Mouse (Mus musculus): ENCODE measurements around the gene Dbp. TPM values are rescaled to one million over a fixed set of nuclear protein-coding genes. Genes with fewer than 3 reads are reported as not detected.

Gene Dbp
- total RNA-seq, 2 experiments from 2014 or later: 8.8 to 105 TPM

GRCm38 (mm10) chr7:45721642-45722347 is 16.9 kb downstream of the Dbp start:
- no peak overlapping the region for H3K4me3 ChIP-seq
- intact Hi-C loops (cut with DNase I): no loop called here
- DNase-seq: peak; percentile 42
- peak overlapping the region; percentile 79 for H3K27ac ChIP-seq
- TF ChIP-seq CTCF (IDR thresholded peaks at IDR 0.05): no peak

GRCm38 (mm10) chr7:45722348-45722713 is 17.4 kb downstream of the Dbp start:
- TF ChIP-seq CTCF (IDR thresholded peaks at IDR 0.05): peak; percentile 20; the same call in 1 of the 2 replicates
- DNase-seq: peak; percentile 81
- intact Hi-C loops (cut with DNase I): no loop called here
- Histone ChIP-seq H3K4me3 (no peak overlapping the region), H3K27ac (peak overlapping the region; percentile 79)

GRCm38 (mm10) chr7:45723301-45723700 is 18.4 kb downstream of the Dbp start:
- Histone ChIP-seq H3K4me3 (no peak overlapping the region), H3K27ac (no peak overlapping the region)
- no peak for DNase-seq
- TF ChIP-seq CTCF (IDR thresholded peaks at IDR 0.05): no peak
- intact Hi-C loops (cut with DNase I): no loop called here

DNA sequence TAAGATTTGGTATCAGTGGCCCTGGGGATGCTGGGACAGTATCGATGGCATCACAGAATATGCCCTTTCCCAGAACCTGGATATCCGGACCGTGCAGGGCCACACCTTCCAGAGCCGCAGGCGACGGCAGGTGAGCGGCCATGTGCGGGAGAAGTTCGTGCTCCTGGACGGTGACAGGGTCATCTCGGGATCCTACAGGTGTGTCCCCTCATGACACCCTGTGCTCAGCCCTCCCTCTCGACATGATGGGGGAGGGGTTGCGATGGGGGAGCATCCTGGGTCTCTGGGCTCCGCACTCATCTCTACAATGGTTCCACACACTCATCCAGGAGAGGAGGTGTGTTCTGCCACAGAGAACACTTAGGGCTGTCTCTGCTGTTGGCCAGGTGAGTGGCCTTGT is 18.9 kb downstream of the Dbp start:
- intact Hi-C loops (cut with DNase I): no loop called here
- no peak for DNase-seq
- TF ChIP-seq CTCF (IDR thresholded peaks at IDR 0.05): no peak
- no peak overlapping the region for H3K27ac ChIP-seq
- H3K4me3 ChIP-seq: no peak overlapping the region

- no peak for DNase-seq
- TF ChIP-seq CTCF (IDR thresholded peaks at IDR 0.05): no peak
- Histone ChIP-seq H3K27ac (no peak overlapping the region), H3K4me3 (no peak overlapping the region)
- intact Hi-C loops (cut with DNase I): no loop called here
These were observed 20.3 kb downstream of the Dbp start for GRCm38 (mm10) chr7:45725151-45725550.

- no peak for DNase-seq
- intact Hi-C loops (cut with DNase I): no loop called here
- no peak for TF ChIP-seq CTCF (IDR thresholded peaks at IDR 0.05)
- Histone ChIP-seq H3K27ac (no peak within 1 kb of the TSS), H3K4me3 (no peak within 1 kb of the TSS)
These were observed 20.8 kb downstream of the Dbp start, which contains the start of gene Spaca4 for GRCm38 (mm10) chr7:45725713-45726112. Spaca4 (minus strand) TSS chr7:45725813.

DNA sequence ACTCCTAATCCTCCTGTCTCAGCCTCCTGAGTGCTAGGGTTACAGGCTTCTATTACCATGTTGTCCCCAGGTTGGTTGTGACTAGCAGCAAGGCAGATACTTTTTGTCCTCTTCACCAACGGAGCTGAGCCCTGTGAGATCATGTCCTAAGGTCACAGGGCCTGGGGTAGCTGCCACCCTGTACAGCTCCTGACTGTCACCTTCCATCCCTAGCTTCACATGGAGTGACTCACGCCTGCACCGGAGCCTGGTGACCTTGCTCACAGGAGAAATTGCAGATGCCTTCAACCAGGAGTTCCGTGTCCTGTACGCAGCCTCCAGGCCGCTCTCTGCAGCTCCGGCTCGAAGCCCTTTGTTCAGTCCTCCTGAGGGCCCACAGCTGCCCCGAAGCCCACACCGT is 21.5 kb downstream of the Dbp start:
- no peak for DNase-seq
- intact Hi-C loops (cut with DNase I): no loop called here
- TF ChIP-seq CTCF (IDR thresholded peaks at IDR 0.05): no peak
- no peak overlapping the region for H3K4me3 ChIP-seq
- H3K27ac ChIP-seq: no peak overlapping the region

DNA sequence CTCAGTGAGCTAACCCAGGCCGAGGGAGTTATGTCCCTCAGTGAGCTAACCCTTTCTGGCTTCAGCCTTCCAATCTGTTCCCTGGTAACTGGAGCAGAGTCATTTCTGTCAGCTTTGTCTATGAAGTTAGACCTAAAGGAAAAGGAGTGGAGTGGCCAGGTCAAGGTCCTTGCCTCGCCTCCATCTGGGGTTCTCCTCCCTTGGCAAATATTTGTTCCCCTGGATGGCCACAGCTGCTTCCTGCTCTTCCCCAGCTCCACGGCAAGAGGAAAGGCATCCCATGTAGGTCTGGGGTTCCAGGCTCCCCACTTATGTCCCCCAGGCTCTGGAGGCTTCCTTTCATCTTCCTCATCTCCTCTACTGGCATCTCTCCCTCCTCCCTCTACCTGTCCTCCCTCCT is 22.7 kb downstream of the Dbp start:
- DNase-seq: no peak
- intact Hi-C loops (cut with DNase I): no loop called here
- no peak for TF ChIP-seq CTCF (IDR thresholded peaks at IDR 0.05)
- Histone ChIP-seq H3K27ac (no peak overlapping the region), H3K4me3 (no peak overlapping the region)

DNA sequence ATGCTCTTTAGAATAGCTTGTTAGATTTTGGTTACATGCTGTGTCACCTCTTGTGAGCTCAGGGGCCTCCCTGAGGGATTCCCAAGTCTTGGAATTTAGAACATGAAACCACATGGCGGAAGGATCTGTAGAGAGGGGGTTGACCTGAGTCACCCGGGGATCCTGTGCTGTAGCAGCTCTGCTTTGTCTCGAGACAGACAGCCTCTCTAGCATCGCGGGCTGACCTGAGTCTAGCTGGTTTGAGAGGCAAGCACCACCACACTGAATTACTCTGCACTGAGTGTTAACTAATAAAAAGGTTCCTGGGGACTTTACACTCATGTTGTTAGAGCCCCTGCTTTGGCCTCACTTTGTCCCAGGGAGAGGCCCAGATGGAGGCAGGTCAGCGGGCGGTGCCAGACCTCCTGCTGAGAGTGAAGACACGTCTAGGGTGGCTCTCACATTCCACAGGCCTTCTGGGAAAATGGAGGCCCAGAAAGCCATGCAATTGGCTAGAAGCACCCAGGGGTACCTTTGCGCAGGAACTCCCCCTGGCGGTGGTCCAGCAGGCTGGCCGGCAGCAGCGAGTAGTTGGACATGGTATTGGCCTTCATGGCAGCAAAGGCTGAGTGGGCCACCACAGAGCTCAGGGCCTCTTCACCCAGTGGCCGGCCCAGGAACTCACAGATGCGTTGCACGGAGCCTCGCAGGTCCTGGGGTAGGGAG is 26.0 kb downstream of the Dbp start:
- DNase-seq: peak; percentile 38
- intact Hi-C loops (cut with DNase I): no loop called here
- peak; percentile 14; the same call in 1 of the 2 replicates for TF ChIP-seq CTCF (IDR thresholded peaks at IDR 0.05)
- no peak overlapping the region for H3K27ac ChIP-seq
- no peak overlapping the region for H3K4me3 ChIP-seq

- TF ChIP-seq CTCF (IDR thresholded peaks at IDR 0.05): no peak
- Histone ChIP-seq H3K27ac (no peak overlapping the region), H3K4me3 (no peak overlapping the region)
- intact Hi-C loops (cut with DNase I): no loop called here
- DNase-seq: no peak
These were observed 28.6 kb downstream of the Dbp start for GRCm38 (mm10) chr7:45733477-45733876.

DNA sequence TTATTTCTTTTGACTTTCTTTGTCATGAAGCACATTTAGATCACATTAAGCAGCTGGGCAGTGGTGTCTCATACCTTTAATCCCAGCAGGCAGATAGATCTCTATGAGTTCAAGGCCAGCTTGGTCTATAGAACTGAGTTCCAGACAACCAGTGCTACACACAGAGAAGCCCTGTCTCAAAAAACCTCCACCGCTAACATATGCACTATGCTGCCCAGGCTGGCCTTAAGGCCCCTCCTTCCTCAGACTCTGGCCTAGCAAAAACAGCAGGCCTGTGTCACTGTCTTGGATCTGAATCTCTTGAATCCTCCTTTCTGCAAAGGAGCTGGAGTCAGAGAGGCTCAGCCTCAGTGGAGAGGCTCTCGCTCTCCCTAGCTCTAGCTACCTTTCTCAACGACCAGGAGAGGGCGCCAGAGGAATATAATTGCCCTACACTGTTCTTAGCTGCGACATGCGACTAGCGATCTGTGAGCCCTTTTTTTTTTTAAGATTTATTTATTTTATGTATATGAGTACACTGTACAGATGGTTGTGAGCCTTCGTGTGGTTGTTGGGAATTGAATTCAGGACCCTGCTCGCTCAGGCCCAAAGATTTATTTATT is 34.4 kb downstream of the Dbp start:
- TF ChIP-seq CTCF (IDR thresholded peaks at IDR 0.05): peak; percentile 84
- no peak overlapping the region for H3K27ac ChIP-seq
- peak overlapping the region; percentile 19; the same call in 1 of the 2 replicates for H3K4me3 ChIP-seq
- intact Hi-C loops (cut with DNase I): loop anchor here (1.0 to 5.0 kb wide), 2 partner anchors 62 to 198 kb away; no protein-coding TSS in a partner anchor
- DNase-seq: peak; percentile 82

- intact Hi-C loops (cut with DNase I): loop anchor here (1.0 to 5.0 kb wide), 3 partner anchors 61 to 272 kb away; no protein-coding TSS in a partner anchor
- peak overlapping the region; percentile 19; the same call in 1 of the 2 replicates for H3K4me3 ChIP-seq
- no peak for DNase-seq
- no peak overlapping the region for H3K27ac ChIP-seq
- no peak for TF ChIP-seq CTCF (IDR thresholded peaks at IDR 0.05)
These were observed 34.9 kb downstream of the Dbp start for GRCm38 (mm10) chr7:45739820-45740219.

GRCm38 (mm10) chr7:45741308-45741707 is 36.4 kb downstream of the Dbp start:
- H3K27ac ChIP-seq: no peak overlapping the region
- no peak overlapping the region for H3K4me3 ChIP-seq
- intact Hi-C loops (cut with DNase I): loop anchor here (5.0 kb wide), 1 partner anchor 271 kb away; no protein-coding TSS in a partner anchor
- no peak for TF ChIP-seq CTCF (IDR thresholded peaks at IDR 0.05)
- DNase-seq: no peak

Data from gastrocnemius, adult 2 months (tissue).